Mouse (Mus musculus): ENCODE measurements around the gene S100a6. TPM values are rescaled to one million over a fixed set of nuclear protein-coding genes. Genes with fewer than 3 reads are reported as not detected.

The S100a6 gene
- polyA plus RNA-seq, 1 experiment from 2014 or later: 23.8 TPM

DNA sequence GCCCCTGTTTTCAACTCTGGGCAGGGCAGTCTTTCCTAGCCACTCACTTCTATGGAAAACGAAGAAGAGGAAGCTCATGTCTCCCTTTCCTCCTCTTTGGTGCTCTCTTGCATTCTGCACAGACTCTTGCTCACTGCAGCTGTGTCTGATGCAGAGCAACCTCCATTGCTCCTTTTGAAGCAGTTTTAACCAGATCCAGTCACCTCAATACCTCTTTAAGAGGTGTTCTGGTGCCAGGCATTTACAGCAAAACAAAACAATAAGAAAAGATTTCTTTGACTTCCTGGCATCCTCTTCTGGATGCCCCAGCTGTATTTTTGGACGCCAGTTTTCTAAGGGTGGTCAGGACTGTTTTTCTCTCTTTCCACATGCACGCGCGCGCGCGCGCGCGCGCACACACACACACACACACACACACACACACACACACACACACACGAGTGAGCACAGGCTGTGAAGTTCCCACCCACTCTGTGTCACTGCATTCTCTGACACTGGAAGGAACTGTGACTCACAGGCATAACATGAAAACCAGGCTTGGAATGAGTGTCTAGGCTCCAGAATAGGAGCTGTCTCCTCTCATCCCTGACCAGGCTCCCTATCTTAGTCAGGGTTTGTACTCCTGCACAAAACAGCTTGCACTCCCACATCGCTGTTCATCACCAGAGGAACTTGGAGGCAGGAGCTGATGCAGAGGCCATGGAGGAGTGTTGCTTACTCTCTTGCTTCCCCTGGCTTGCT, 25.2 kb upstream of the S100a6 start:
- Histone ChIP-seq H3K4me2 (no peak overlapping the region), H3K4me1 (no peaks in the 10 kb centered on the region), H3K36me3 (ENCODE audit: poor library complexity, severe bottlenecking) (no peaks in the 10 kb centered on the region), H3K4me3 (no peak overlapping the region), H3K27ac (no peak overlapping the region), H3K9ac (no peak overlapping the region), H3K9me3 (replicated peaks) (no peaks in the 10 kb centered on the region), H3K27me3 (no peaks in the 10 kb centered on the region)
- no peak for ATAC-seq
- WGBS: 89% methylated on average over 14 of the region's 14 CpGs

DNA sequence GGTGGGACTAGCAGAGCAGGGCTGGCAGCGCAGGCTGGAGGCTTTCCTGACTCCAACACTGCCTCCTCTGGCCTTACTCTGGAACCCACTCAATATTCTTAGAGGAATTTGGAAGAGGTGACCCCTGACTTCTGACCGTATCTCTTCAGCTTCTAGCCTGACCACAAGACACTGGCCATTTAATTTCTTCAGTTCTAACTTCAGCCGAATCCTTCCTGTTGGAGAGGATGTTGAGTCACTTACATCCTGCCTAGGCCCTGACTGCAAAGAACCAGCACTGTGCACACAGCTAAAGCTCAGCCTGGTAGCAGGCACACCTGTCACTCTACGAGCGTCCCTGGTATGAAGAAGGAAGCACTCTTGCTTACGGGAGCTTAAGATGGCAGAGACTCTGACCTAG, 23.3 kb upstream of the S100a6 start:
- H3K4me1 ChIP-seq: no peaks in the 10 kb centered on the region
- no peak overlapping the region for H3K9ac ChIP-seq
- no peak overlapping the region for H3K27ac ChIP-seq
- H3K4me2 ChIP-seq: no peak overlapping the region
- ATAC-seq: no peak
- 88% methylated on average over 6 of the region's 6 CpGs for WGBS
- H3K36me3 ChIP-seq (ENCODE audit: poor library complexity, severe bottlenecking): no peaks in the 10 kb centered on the region
- H3K4me3 ChIP-seq: no peak overlapping the region
- no peaks in the 10 kb centered on the region for H3K27me3 ChIP-seq
- 0 out of 2 replicates have a peak, but pooled peaks cover 4% of the 10 kb centered on the region for H3K9me3 ChIP-seq (replicated peaks)

DNA sequence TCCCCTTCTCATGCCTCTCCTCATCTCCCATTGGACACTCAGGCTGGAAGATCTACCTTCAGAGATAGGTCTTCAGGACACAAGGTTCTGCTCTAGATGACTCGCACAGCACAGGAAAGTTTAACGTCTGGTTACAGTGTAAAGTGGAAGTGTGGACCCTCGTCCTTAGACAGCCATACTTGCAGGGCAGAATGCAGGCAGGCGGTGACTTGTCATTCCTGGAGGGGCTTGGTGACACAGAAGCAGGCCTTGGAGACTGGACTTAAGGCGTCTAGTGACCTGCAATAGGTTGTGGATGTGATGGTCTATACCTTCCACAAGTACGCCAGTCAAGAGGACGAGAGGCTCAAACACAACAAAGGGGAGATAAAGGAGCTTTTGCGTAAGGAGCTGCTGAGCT, 22.7 kb upstream of the S100a6 start, which contains the start of gene S100a2:
S100a2 (plus strand) TSS at position 301 of the 400 bp plus-strand sequence.
- Histone ChIP-seq H3K36me3 (ENCODE audit: poor library complexity, severe bottlenecking) (no peaks in the 10 kb centered on the region), H3K4me3 (no peak within 1 kb of the TSS), H3K4me1 (no peaks in the 10 kb centered on the region), H3K27ac (no peak within 1 kb of the TSS), H3K9me3 (replicated peaks) (0 out of 2 replicates have a peak, but pooled peaks cover 4% of the 10 kb centered on the region), H3K4me2 (no peak within 1 kb of the TSS), H3K27me3 (no peaks in the 10 kb centered on the region), H3K9ac (no peak within 1 kb of the TSS)
- WGBS: 75% methylated on average over 8 of the region's 8 CpGs
- ATAC-seq: no peak

DNA sequence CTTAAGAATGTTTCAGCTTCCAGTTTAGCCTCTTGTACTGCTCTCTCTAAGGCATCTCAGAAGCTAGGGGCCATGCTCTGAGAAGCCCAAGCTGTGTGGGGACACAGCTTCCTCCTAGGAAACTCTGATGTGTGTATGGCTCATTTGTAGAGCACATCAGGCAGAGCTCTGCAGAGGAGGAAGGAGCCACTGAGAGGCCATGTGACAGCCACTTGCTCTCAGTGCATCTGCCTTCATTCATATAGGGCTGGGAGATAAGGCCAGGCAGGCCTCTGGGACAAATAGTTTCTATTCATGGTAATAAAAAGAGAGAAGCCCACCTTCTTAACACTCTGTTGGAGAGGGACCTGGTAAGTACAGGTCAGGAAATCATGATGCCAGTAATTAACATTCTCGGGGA, 18.2 kb upstream of the S100a6 start:
- Histone ChIP-seq H3K4me2 (no peak overlapping the region), H3K4me3 (no peak overlapping the region), H3K27me3 (no peaks in the 10 kb centered on the region), H3K36me3 (ENCODE audit: poor library complexity, severe bottlenecking) (no peaks in the 10 kb centered on the region), H3K9ac (no peak overlapping the region), H3K27ac (no peak overlapping the region), H3K9me3 (replicated peaks) (0 out of 2 replicates have a peak, but pooled peaks cover 4% of the 10 kb centered on the region), H3K4me1 (no peaks in the 10 kb centered on the region)
- 93% methylated on average over 1 of the region's 1 CpGs for WGBS
- no peak for ATAC-seq

DNA sequence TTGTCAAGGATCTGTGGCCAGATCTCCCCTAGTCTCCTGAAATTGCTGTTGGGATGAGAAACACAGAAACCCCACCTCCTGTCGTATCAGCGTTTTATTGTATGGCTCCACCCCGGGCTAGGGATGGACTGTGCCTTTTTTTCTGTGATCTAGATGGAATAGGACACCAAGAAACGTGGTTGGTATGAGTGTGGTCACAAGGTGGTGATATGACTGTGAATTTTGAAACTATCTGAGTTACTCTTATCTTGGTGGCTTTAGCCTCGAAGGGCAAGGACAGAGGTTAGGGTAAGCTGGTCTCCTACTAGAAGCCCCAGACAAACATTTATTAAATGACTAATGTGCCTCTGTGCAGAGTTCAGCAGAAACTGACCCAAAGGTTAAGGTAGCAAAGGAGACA, 17.1 kb upstream of the S100a6 start:
- no peak overlapping the region for H3K4me2 ChIP-seq
- no peak for ATAC-seq
- H3K36me3 ChIP-seq (ENCODE audit: poor library complexity, severe bottlenecking): no peaks in the 10 kb centered on the region
- no peak overlapping the region for H3K4me3 ChIP-seq
- H3K4me1 ChIP-seq: no peaks in the 10 kb centered on the region
- H3K27ac ChIP-seq: no peak overlapping the region
- WGBS: 82% methylated on average over 5 of the region's 5 CpGs
- no peak overlapping the region for H3K9ac ChIP-seq
- H3K9me3 ChIP-seq (replicated peaks): 0 out of 2 replicates have a peak, but pooled peaks cover 4% of the 10 kb centered on the region
- no peaks in the 10 kb centered on the region for H3K27me3 ChIP-seq

DNA sequence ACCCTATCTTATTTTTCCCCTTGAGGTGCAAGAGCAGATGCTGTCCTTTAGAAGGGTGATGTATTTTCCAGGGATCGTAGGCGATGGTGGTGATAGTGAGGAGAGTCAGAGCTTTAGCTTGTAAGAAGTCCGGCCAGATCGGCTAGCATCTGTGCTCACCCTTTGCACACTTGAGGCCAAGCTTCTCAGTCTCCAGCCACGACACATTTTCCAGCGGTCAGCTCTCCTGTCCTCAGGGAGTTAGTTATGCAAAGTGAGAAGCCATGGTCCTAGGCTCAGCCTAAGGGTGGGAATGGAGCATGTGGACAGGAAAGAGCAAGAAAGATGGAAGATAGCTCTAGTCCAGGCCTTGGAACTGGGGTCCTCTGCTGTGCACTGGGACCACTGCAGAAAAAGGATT, 15.9 kb upstream of the S100a6 start:
- Histone ChIP-seq H3K9me3 (replicated peaks) (0 out of 2 replicates have a peak, but pooled peaks cover 4% of the 10 kb centered on the region), H3K9ac (no peak overlapping the region), H3K4me3 (no peak overlapping the region), H3K36me3 (ENCODE audit: poor library complexity, severe bottlenecking) (no peaks in the 10 kb centered on the region), H3K27ac (no peak overlapping the region), H3K4me1 (no peaks in the 10 kb centered on the region), H3K4me2 (no peak overlapping the region), H3K27me3 (no peaks in the 10 kb centered on the region; the same call in 1 of the 2 replicates)
- 87% methylated on average over 6 of the region's 6 CpGs for WGBS
- ATAC-seq: no peak

DNA sequence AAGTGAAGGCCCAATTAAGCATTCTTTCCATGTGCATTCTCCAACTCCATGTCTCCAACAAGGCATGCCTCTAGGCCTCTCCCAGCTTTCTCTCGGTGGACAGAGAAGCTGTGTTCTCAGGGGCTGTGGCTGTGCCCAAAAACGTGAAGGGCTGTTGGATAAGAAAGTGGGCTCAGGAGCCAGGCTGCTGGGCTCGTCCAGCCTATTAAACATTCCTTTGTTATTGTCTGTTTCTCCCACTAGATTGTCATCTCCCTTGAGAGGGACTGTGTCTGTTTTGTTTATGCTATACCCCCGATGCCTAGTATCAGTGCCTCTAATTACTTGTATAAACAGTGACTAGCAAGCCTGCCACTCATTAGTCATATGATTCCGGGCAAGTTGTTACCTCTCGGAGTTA, 14.9 kb upstream of the S100a6 start:
- Histone ChIP-seq H3K9me3 (replicated peaks) (0 out of 2 replicates have a peak, but pooled peaks cover 4% of the 10 kb centered on the region), H3K9ac (no peak overlapping the region), H3K4me3 (no peak overlapping the region), H3K4me1 (no peaks in the 10 kb centered on the region), H3K36me3 (ENCODE audit: poor library complexity, severe bottlenecking) (no peaks in the 10 kb centered on the region), H3K4me2 (no peak overlapping the region), H3K27ac (no peak overlapping the region), H3K27me3 (no peaks in the 10 kb centered on the region; the same call in 1 of the 2 replicates)
- 59% methylated on average over 6 of the region's 6 CpGs for WGBS
- no peak for ATAC-seq

DNA sequence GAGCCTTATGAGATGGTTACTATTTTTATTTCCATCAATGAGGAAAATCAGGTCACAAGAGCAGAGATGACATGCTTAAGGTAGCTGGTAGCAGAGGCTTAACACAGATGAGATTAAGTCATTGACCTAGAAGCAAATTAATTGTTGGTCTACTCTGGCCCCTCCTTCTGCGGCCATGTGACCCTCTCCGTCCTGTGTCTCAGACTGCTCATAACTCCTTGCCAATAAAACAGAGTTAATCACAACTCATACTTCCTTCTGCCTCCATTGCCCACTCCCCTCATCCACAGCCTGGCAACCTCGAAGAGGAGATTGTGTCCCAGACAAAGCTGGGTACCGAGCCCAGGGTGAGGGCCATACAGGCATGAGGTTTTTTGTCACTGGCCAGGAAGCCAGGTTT, 14.5 kb upstream of the S100a6 start:
- H3K36me3 ChIP-seq (ENCODE audit: poor library complexity, severe bottlenecking): no peaks in the 10 kb centered on the region
- no peak overlapping the region for H3K9ac ChIP-seq
- no peak overlapping the region for H3K27ac ChIP-seq
- 81% methylated on average over 4 of the region's 4 CpGs for whole genome bisulfite sequencing
- no peak overlapping the region for H3K4me2 ChIP-seq
- no peaks in the 10 kb centered on the region for H3K4me1 ChIP-seq
- no peak for ATAC-seq
- no peak overlapping the region for H3K4me3 ChIP-seq
- H3K9me3 ChIP-seq (replicated peaks): 0 out of 2 replicates have a peak, but pooled peaks cover 4% of the 10 kb centered on the region
- no peaks in the 10 kb centered on the region; the same call in 1 of the 2 replicates for H3K27me3 ChIP-seq

DNA sequence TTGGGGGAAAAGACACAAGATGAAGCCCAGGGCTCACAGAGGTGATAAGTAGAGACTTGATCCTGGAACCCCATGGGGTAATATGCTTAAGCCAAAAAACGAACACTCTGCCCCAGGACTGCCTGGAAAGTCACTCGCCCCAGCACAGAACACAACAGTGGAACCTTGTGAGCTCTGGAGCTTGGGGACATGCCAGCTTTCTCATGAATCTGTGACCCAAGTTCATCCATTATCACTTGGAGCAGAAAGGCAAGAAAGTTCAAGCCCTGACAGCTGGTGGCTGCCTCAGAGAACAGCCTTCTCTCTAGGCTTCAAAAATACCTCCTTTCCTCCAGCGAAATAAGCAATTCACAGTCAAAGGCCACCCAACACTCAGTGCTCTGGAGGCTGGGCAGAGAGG, 13.3 kb upstream of the S100a6 start:
- H3K9me3 ChIP-seq (replicated peaks): no peaks in the 10 kb centered on the region
- WGBS: 84% methylated on average over 3 of the region's 3 CpGs
- no peak overlapping the region for H3K4me2 ChIP-seq
- H3K9ac ChIP-seq: no peak overlapping the region
- no peaks in the 10 kb centered on the region; the same call in 1 of the 2 replicates for H3K27me3 ChIP-seq
- H3K4me1 ChIP-seq: peaks cover 4% of the 10 kb centered on the region
- H3K36me3 ChIP-seq (ENCODE audit: poor library complexity, severe bottlenecking): no peaks in the 10 kb centered on the region
- H3K27ac ChIP-seq: no peak overlapping the region
- H3K4me3 ChIP-seq: no peak overlapping the region
- no peak for ATAC-seq

DNA sequence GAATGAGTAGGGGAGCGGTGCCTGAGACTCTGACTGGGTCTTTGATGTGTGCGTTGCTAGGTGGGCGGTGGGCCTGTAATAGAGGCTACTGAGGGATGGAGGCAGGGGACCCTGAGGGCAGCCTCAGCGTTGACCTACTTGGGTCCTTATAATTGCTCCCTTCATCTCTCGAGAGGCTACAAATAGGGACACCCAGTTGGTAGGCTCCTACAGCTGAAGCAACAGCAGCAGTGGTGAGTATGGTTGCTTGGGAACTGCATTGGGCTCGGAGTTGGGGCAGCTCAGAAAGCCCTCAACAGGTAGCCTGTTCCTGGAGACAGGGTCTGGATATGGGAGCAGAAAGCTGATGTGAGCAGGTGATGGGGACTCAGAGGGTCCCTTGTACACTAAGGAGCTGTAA, 12.6 kb upstream of the S100a6 start:
- H3K4me1 ChIP-seq: peaks cover 11% of the 10 kb centered on the region

DNA sequence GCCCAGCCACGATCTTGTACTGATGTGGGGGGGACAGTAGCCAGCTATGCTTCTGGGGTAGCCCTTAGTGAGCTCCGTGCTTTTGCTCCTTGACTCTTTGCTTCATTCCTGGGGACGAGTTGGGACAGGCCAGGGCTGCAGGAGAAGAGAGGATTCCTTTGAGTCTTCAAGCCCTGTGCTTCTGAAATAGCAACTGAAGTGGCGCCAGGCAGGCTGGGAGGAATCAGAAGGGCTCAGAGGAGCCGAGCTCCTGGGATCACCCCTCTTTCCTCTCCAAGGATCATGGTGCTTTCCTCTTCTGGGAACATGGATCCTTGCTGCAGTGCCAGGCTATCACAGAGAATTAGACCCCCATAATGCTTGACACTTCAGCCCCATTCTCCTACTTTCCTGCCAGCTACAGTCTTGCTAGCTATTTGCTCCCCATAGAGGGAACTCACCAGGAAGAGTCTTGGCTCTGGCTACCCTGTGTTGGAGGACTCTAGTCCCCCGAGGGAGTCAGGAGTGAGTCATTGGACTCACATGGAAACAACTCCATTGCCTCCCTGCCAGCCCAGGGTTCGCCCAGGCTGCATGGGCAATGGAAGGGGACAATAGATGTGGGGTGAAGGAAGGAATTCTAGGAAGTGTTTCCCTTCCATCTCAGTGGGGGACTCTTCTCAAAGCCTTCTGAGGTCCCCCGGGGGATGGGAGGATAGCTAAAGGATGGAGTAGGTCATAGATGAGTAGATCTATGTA, 12.1 kb upstream of the S100a6 start:
- no peaks in the 10 kb centered on the region for H3K36me3 ChIP-seq (ENCODE audit: poor library complexity, severe bottlenecking)
- H3K27ac ChIP-seq: no peak overlapping the region
- no peak overlapping the region for H3K4me2 ChIP-seq
- no peaks in the 10 kb centered on the region for H3K9me3 ChIP-seq (replicated peaks)
- WGBS: 80% methylated on average over 8 of the region's 8 CpGs
- H3K4me3 ChIP-seq: no peak overlapping the region
- no peaks in the 10 kb centered on the region; the same call in 1 of the 2 replicates for H3K27me3 ChIP-seq
- peaks cover 12% of the 10 kb centered on the region for H3K4me1 ChIP-seq
- H3K9ac ChIP-seq: no peak overlapping the region
- no peak for ATAC-seq

More for the DNA sequence above, 12.6 kb upstream of the S100a6 start:
- H3K36me3 ChIP-seq (ENCODE audit: poor library complexity, severe bottlenecking): no peaks in the 10 kb centered on the region
- H3K9ac ChIP-seq: no peak overlapping the region
- WGBS: 81% methylated on average over 6 of the region's 6 CpGs
- H3K9me3 ChIP-seq (replicated peaks): no peaks in the 10 kb centered on the region
- H3K27ac ChIP-seq: no peak overlapping the region
- no peak for ATAC-seq
- H3K4me3 ChIP-seq: no peak overlapping the region
- H3K4me2 ChIP-seq: no peak overlapping the region
- H3K27me3 ChIP-seq: no peaks in the 10 kb centered on the region; the same call in 1 of the 2 replicates

DNA sequence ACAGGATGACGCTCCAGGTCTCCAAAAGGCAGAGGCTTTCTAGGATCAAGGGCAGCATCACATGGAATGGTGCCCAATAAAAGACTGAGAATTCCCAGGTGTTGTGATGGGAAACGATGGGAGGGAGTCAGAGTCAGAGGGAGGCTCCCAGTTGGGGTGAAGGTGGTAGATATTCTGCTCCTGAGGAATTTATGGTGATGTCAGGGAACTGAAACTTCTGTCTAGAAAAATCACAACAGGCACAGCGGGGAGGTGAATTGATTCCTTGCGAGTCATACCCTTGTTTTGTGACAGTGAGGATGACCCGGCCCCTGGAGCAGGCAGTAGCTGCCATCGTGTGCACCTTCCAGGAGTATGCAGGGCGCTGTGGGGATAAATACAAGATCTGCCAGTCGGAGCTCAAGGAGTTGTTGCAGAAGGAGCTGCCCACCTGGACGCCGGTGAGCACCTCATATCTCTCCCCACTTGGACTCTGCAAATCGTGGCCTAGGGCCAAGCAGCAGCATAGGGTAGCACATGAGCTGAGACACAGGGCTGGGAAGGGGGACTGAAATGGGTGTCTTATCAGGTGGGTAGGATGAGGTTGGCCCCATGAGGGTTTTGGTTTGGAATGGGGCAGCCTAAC, 11.1 kb upstream of the S100a6 start, which contains the start of gene Gm42674:
Gm42674 (plus strand) TSS at position 419 of the 625 bp plus-strand sequence.
- 81% methylated on average over 11 of the region's 11 CpGs for WGBS

More for the DNA sequence above, 11.1 kb upstream of the S100a6 start, which contains the start of gene Gm42674:
- Histone ChIP-seq H3K9ac (no peak within 1 kb of the TSS), H3K4me3 (no peak within 1 kb of the TSS), H3K4me1 (peaks cover 12% of the 10 kb centered on the region), H3K27me3 (no peaks in the 10 kb centered on the region; the same call in 1 of the 2 replicates), H3K4me2 (no peak within 1 kb of the TSS), H3K27ac (no peak within 1 kb of the TSS), H3K9me3 (replicated peaks) (no peaks in the 10 kb centered on the region), H3K36me3 (ENCODE audit: poor library complexity, severe bottlenecking) (no peaks in the 10 kb centered on the region)
- no peak for ATAC-seq
